Mouse (Mus musculus) liver, embryonic 14.5 days (tissue): ENCODE data around the gene Casd1. TPM values are rescaled to one million over a fixed set of nuclear protein-coding genes. Genes with fewer than 3 reads are reported as not detected.
"Not testable (repeated sequence)": the region's sequence is repeated elsewhere in the genome, so short reads cannot be mapped to it uniquely, and the experiment has no call there.

ENCODE experiments used
- ATAC-seq: fragments of 200-750 bp; cut with Nextera tagmentation; 2 replicates; pipeline ENCODE4 v1.8.0; 2017; ENCODE audit warnings: moderate number of reproducible peaks, mild to moderate bottlenecking, moderate library complexity; ENCODE audit not compliant: insufficient read depth
- DNase-seq, 3 experiments: peaks; one replicate each; pipeline ENCODE4 v3.0.0-alpha.2; 2012 to 2013; ENCODE audit warnings: low read depth in 3 of 3, low spot score in 3 of 3
- H3K27ac ChIP-seq: fragments of 300-500 bp; sonication (generic); 2 replicates; pipeline ENCODE4 v1.5.1; 2014; ENCODE audit warnings: moderate library complexity, mild to moderate bottlenecking, control low read depth, inconsistent platforms
- H3K27me3 ChIP-seq: fragments of 300-500 bp; sonication (generic); 2 replicates; pipeline ENCODE4 v1.6.1; 2014; ENCODE audit warnings: mild to moderate bottlenecking, low read length, moderate library complexity; ENCODE audit not compliant: control insufficient read depth, insufficient read depth
- H3K36me3 ChIP-seq: fragments of 300-500 bp; sonication (generic); replicated peaks from 2 replicates; pipeline ENCODE4 v1.6.1; 2014; ENCODE audit warnings: low read depth; ENCODE audit not compliant: control insufficient read depth, insufficient read depth
- H3K4me1 ChIP-seq, 2 experiments: fragments of 200-500 bp in 1 of 2; fragments of 300-500 bp in 1 of 2; sonication (generic) in 1 of 2; replicated peaks; 2 replicates each; pipeline ENCODE4 v1.6.1; 2012 to 2014; ENCODE audit warnings: antibody characterized with exemption in 1 of 2, inconsistent platforms in 1 of 2, low read length in 1 of 2; ENCODE audit not compliant: control insufficient read depth in 2 of 2, insufficient read depth in 2 of 2
- H3K4me2 ChIP-seq: fragments of 300-500 bp; sonication (generic); 2 replicates; pipeline ENCODE4 v1.6.1; 2014; ENCODE audit warnings: low read depth, mild to moderate bottlenecking, control low read depth, moderate library complexity
- H3K4me3 ChIP-seq, 2 experiments: fragments of 200-500 bp in 1 of 2; fragments of 300-500 bp in 1 of 2; sonication (generic) in 1 of 2; 2 replicates each; pipeline ENCODE4 v1.5.1; 2012 to 2014; ENCODE audit warnings: low read depth in 2 of 2, low read length in 2 of 2, mild to moderate bottlenecking in 2 of 2, control low read depth in 1 of 2, inconsistent platforms in 1 of 2, moderate library complexity in 1 of 2; ENCODE audit not compliant: insufficient read depth in 1 of 2
- H3K9ac ChIP-seq: fragments of 300-500 bp; sonication (generic); replicated peaks from 2 replicates; pipeline ENCODE4 v1.6.1; 2014; ENCODE audit warnings: mild to moderate bottlenecking, control low read depth, moderate library complexity
- H3K9me3 ChIP-seq: fragments of 300-500 bp; sonication (generic); 2 replicates; pipeline ENCODE4 v1.6.1; 2016; ENCODE audit warnings: low read length, mixed read lengths; ENCODE audit not compliant: control insufficient read depth
- CTCF ChIP-seq: IDR thresholded peaks from 2 replicates; pipeline ENCODE4 v1.5.1; 2016; ENCODE audit warnings: antibody characterized with exemption, low read depth, control low read depth
- EP300 ChIP-seq: IDR thresholded peaks from 2 replicates; pipeline ENCODE4 v1.6.1; 2016; ENCODE audit warnings: antibody characterized with exemption, low read depth
- WGBS: fragments of 180-500 bp; shearing (Covaris S2); extraction: QIAGEN DNeasy Blood & Tissue Kit; methylation state at CpG from one replicate; pipeline ENCODE4 v1.1.7; 2014; ENCODE audit not compliant: insufficient replicate concordance; 5-methylcytosine and 5-hydroxymethylcytosine counted together
- polyA plus RNA-seq, 2 experiments: library from polyadenylated mRNA; depleted of rRNA in 1 of 2; stranded (reverse) in 1 of 2; unstranded in 1 of 2; fragments of >200 nt; fragmentation: Nextera tagmentation in 1 of 2; extraction: Ambion mirVana in 1 of 2; gene quantifications; 2 replicates each; pipeline versions ENCODE4 v1.2.1 to v1.2.3; 2012 to 2014

Gene Casd1
- polyA plus RNA-seq, 2 experiments, result 7.7 to 8.0 TPM

DNA sequence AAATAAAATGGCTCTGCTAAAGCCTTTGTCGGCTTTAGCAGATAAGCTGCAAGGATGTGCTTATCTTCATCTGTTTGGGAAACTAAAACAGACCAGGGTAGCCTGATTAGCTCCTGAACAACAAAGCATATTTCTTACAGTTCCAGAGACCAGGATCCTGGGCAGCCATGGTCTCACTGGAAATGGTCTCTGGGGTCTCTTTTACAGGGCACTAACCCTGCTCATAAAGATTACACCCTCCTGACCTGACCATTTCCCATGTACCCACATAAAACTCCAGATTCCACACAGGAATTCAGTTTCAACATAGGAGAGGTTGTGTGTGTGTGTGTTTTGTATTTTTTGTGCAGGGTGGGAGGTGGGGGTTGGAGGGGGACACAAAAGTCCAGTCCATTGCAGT is 34.2 kb downstream of the Casd1 start:
- 55% methylated on average over 1 of the region's 1 CpGs for WGBS
- Histone ChIP-seq H3K36me3 (no peaks in the 10 kb centered on the region), H3K9me3 (no peaks in the 10 kb centered on the region), H3K9ac (no peak overlapping the region), H3K4me3 (no peak overlapping the region), H3K27ac (no peak overlapping the region), H3K4me1 (peaks cover 0 to 2% of the 10 kb centered on the region in 2 experiments; a peak in 2 of 4 replicates), H3K4me2 (no peak overlapping the region), H3K27me3 (no peaks in the 10 kb centered on the region)
- no peak for TF ChIP-seq EP300
- no peak for TF ChIP-seq CTCF
- no peak for DNase-seq
- ATAC-seq, result no peak

DNA sequence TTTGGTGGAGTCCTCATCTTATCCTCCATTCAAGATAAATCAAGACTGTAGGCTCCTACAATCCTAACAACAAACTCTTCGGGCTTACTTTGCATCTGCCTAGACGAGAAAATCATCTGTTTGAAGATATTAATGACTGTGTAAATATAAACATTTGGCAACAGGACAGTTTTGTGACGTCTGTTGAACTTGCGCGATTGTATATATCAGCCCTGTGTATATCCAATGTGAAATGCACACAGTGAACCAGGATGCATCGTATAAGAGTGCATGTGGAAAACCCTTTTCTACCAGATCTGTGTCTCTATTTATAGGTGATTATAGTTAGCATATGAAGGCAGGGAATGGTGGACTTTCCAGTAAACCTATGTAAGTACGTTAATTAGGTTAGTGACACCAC is 41.4 kb downstream of the Casd1 start:
- H3K4me2 ChIP-seq, result no peak overlapping the region
- DNase-seq (no peak), ATAC-seq (no peak)
- H3K9ac ChIP-seq, result no peak overlapping the region
- no peaks in the 10 kb centered on the region for H3K36me3 ChIP-seq
- no peak overlapping the region for H3K27ac ChIP-seq
- no peaks in the 10 kb centered on the region for H3K4me1 ChIP-seq
- no peak overlapping the region for H3K4me3 ChIP-seq
- H3K9me3 ChIP-seq, result no peaks in the 10 kb centered on the region
- WGBS, result 80% methylated on average over 7 of the region's 7 CpGs
- no peak for TF ChIP-seq CTCF
- TF ChIP-seq EP300, result no peak
- H3K27me3 ChIP-seq, result no peaks in the 10 kb centered on the region

DNA sequence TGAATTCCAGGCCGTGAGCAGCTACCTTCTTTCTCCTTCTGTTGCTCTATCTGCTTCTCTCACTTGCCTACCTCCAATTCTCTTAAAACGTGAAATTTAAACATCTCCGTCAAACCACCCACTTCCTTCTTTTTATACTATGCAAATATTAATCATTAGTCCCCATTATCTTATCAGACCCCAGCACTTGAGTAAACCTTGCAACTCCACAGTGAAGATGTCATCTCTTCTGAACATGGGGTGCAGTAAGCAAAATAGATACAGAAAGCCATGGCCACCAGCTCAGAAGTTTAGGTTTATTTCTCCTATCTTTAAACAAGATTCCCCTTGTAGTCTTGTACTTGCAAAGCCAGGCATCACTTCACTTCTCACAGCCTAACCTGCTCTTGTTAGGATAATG is 46.7 kb downstream of the Casd1 start:
- H3K27ac ChIP-seq, result no peak overlapping the region
- H3K4me2 ChIP-seq, result no peak overlapping the region
- H3K27me3 ChIP-seq, result no peaks in the 10 kb centered on the region
- 31% methylated on average over 3 of the region's 3 CpGs for WGBS
- TF ChIP-seq EP300, result no peak
- TF ChIP-seq CTCF, result no peak
- no peaks in the 10 kb centered on the region for H3K36me3 ChIP-seq
- H3K9me3 ChIP-seq, result no peaks in the 10 kb centered on the region
- DNase-seq (no peak), ATAC-seq (no peak)
- H3K9ac ChIP-seq, result no peak overlapping the region
- H3K4me1 ChIP-seq, result no peaks in the 10 kb centered on the region
- no peak overlapping the region for H3K4me3 ChIP-seq

DNA sequence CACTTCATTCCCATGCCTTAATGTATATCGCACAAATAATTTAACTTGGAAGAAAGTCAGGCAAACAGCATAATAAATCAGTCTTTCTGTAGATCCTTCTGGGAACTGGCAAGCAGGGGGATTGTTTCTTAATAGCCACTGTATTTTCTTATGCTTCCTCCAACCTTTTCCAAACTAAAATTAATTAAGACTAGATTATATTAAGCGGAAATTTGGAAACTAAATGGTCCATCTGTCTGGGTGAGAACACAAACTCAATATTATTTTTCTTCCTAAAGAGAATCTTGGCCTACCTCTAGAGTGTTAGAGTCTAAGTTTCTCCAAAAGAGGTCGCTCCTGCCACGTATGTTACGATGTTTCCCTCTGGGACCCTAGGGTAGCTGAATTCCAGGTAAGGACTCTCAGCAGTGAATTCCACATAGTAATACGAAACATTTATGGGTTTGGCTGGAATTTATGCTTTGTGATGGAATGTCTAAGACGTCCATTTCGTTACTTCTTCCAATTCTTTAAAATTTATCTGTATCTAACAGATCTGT is 52.0 kb downstream of the Casd1 start:
- DNase-seq, result no peak
- Histone ChIP-seq H3K9ac (no peak overlapping the region), H3K4me1 (no peaks in the 10 kb centered on the region), H3K27me3 (no peaks in the 10 kb centered on the region), H3K9me3 (no peaks in the 10 kb centered on the region), H3K4me2 (no peak overlapping the region), H3K36me3 (no peaks in the 10 kb centered on the region), H3K27ac (no peak overlapping the region), H3K4me3 (no peak overlapping the region)
- ATAC-seq, result no peak
- no peak for TF ChIP-seq CTCF
- TF ChIP-seq EP300, result no peak
- WGBS, result 70% methylated on average over 8 of the region's 8 CpGs

DNA sequence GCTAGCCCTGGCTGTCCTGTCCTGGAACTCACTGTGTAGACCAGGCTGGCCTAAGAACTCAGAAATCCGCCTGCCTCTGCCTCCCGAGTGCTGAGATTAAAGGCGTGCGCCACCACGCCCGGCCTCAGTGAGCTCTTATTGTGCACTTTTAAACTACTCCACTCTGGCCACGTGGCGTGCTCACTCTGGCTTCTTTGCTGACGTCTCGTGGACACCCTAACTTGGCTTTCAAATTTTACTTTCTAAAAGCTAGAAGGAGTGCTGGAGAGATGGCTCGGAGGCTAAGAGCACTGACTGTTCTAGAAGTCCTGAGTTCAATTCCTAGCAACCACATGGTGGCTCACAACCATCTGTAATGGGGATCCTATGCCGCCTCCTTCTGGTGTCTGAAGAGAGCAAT is 53.1 kb downstream of the Casd1 start:
- DNase-seq, H3K27ac ChIP-seq, H3K4me3 ChIP-seq, H3K9ac ChIP-seq, H3K36me3 ChIP-seq, H3K9me3 ChIP-seq, H3K4me2 ChIP-seq, H3K27me3 ChIP-seq, ATAC-seq, H3K4me1 ChIP-seq: not testable (repeated sequence)
- WGBS, result 75% methylated on average over 12 of the region's 12 CpGs

DNA sequence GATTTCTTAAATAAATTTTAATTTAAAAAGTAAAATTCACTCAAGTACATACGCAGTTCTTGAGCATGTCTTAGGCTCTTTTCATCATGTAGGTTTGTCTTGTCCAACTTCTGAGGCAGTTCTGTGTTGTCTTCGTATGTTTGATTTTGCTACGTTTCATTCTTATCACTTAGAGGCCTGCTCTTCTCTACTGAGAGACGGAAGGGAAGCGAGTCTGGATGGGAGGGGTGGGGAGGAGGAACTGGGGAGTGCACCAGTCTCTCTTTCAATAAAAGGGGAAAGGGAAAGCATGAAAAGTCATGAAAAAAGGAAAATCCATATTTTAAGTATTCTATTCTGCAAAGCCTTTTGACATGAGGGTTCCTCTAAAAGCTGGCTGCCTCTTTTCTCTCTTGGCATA is 54.8 kb downstream of the Casd1 start:
- no peak overlapping the region for H3K9ac ChIP-seq
- no peaks in the 10 kb centered on the region for H3K36me3 ChIP-seq
- no peak overlapping the region for H3K27ac ChIP-seq
- ATAC-seq, result no peak
- no peak for TF ChIP-seq CTCF
- TF ChIP-seq EP300, result no peak
- H3K9me3 ChIP-seq, result no peaks in the 10 kb centered on the region
- no peak for DNase-seq
- no peaks in the 10 kb centered on the region for H3K27me3 ChIP-seq
- H3K4me2 ChIP-seq, result no peak overlapping the region
- no peak overlapping the region for H3K4me3 ChIP-seq
- no peaks in the 10 kb centered on the region for H3K4me1 ChIP-seq
- 20% methylated on average over 5 of the region's 5 CpGs for WGBS
